Mouse (Mus musculus) hindbrain, embryonic 11.5 days (tissue): ENCODE measurements around the gene Foxn3. TPM values are rescaled to one million over a fixed set of nuclear protein-coding genes. Genes with fewer than 3 reads are reported as not detected.

Source experiments
- ATAC-seq: fragments of 200-750 bp; cut with Nextera tagmentation; 2 replicates; pipeline ENCODE4 v1.8.0; 2017; ENCODE audit warnings: mild to moderate bottlenecking, moderate TSS enrichment, moderate library complexity; ENCODE audit not compliant: low FRiP score
- DNase-seq: peaks from one replicate; pipeline ENCODE4 v3.0.0-alpha.2; 2015; ENCODE audit warnings: low spot score
- H3K27ac ChIP-seq: fragments of 300-500 bp; sonication (generic); 2 replicates; pipeline ENCODE4 v1.5.1; 2014; ENCODE audit warnings: mild to moderate bottlenecking, low read depth, low read length
- H3K27me3 ChIP-seq: fragments of 300-500 bp; sonication (generic); 2 replicates; pipeline ENCODE4 v1.6.1; 2014; ENCODE audit warnings: mild to moderate bottlenecking, low read length, moderate library complexity, mixed read lengths; ENCODE audit not compliant: control insufficient read depth, insufficient read depth
- H3K36me3 ChIP-seq: fragments of 300-500 bp; sonication (generic); 2 replicates; pipeline ENCODE4 v1.6.1; 2014; ENCODE audit warnings: mild to moderate bottlenecking, low read length, moderate library complexity, mixed read lengths; ENCODE audit not compliant: control insufficient read depth, insufficient read depth
- H3K4me1 ChIP-seq: fragments of 300-500 bp; sonication (generic); replicated peaks from 2 replicates; pipeline ENCODE4 v1.6.1; 2014; ENCODE audit warnings: low read length, mixed read lengths; ENCODE audit not compliant: control insufficient read depth, insufficient read depth
- H3K4me2 ChIP-seq: fragments of 300-500 bp; sonication (generic); replicated peaks from 2 replicates; pipeline ENCODE4 v1.6.1; 2014; ENCODE audit warnings: mild to moderate bottlenecking, low read depth, low read length
- H3K4me3 ChIP-seq: fragments of 300-500 bp; sonication (generic); 2 replicates; pipeline ENCODE4 v1.5.1; 2014; ENCODE audit warnings: low read depth, low read length
- H3K9ac ChIP-seq: fragments of 300-500 bp; sonication (generic); 2 replicates; pipeline ENCODE4 v1.6.1; 2014; ENCODE audit warnings: low read depth, low read length
- H3K9me3 ChIP-seq: fragments of 300-500 bp; sonication (generic); 2 replicates; pipeline ENCODE4 v1.6.1; 2016; ENCODE audit warnings: low read length; ENCODE audit not compliant: control insufficient read depth
- WGBS: fragments of 180-500 bp; shearing (Covaris S2); extraction: QIAGEN DNeasy Blood & Tissue Kit; methylation state at CpG from one replicate; pipeline ENCODE4 v1.1.7; 2014; 5-methylcytosine and 5-hydroxymethylcytosine counted together
- polyA plus RNA-seq: library from polyadenylated mRNA; unstranded; fragments of >200 nt; fragmentation: Nextera tagmentation; extraction: Ambion mirVana; gene quantifications from 2 replicates; pipeline ENCODE4 v1.2.1, GENCODE M21; 2014

Foxn3 gene
- polyA plus RNA-seq, 1 experiment from 2014 or later: 91.6 TPM

- no peaks in the 10 kb centered on the region for H3K9me3 ChIP-seq
- peaks cover 35% of the 10 kb centered on the region for H3K4me1 ChIP-seq
- 81% methylated on average over 9 of the region's 9 CpGs for WGBS
- H3K4me2 ChIP-seq: no peak overlapping the region
- H3K4me3 ChIP-seq: no peak overlapping the region
- H3K27ac ChIP-seq: no peak overlapping the region
- H3K27me3 ChIP-seq: no peaks in the 10 kb centered on the region
- no peak for ATAC-seq
- 0 out of 2 replicates have a peak, but pooled peaks cover 2% of the 10 kb centered on the region for H3K36me3 ChIP-seq
- no peak for DNase-seq
- H3K9ac ChIP-seq: no peak overlapping the region
These were observed 229.4 kb downstream of the Foxn3 start for GRCm38 (mm10) chr12:99334026-99334425.

GRCm38 (mm10) chr12:99333304-99333968 is 229.9 kb downstream of the Foxn3 start:
- H3K27me3 ChIP-seq: no peaks in the 10 kb centered on the region
- no peak overlapping the region for H3K27ac ChIP-seq
- no peaks in the 10 kb centered on the region for H3K9me3 ChIP-seq
- DNase-seq (no peak), ATAC-seq (no peak)
- H3K4me2 ChIP-seq: no peak overlapping the region
- 86% methylated on average over 20 of the region's 20 CpGs for WGBS
- H3K4me3 ChIP-seq: no peak overlapping the region
- H3K36me3 ChIP-seq: 0 out of 2 replicates have a peak, but pooled peaks cover 2% of the 10 kb centered on the region
- no peak overlapping the region for H3K9ac ChIP-seq
- peaks cover 33% of the 10 kb centered on the region for H3K4me1 ChIP-seq

- Histone ChIP-seq H3K4me3 (no peak overlapping the region), H3K27me3 (no peaks in the 10 kb centered on the region), H3K36me3 (no peaks in the 10 kb centered on the region), H3K9me3 (no peaks in the 10 kb centered on the region), H3K9ac (no peak overlapping the region), H3K4me1 (peaks cover 33% of the 10 kb centered on the region), H3K4me2 (no peak overlapping the region), H3K27ac (no peak overlapping the region)
- DNase-seq (no peak), ATAC-seq (no peak)
- WGBS: 65% methylated on average over 16 of the region's 16 CpGs
These were observed 231.1 kb downstream of the Foxn3 start for GRCm38 (mm10) chr12:99332144-99332807.

- no peak for DNase-seq
- H3K9me3 ChIP-seq: no peaks in the 10 kb centered on the region
- H3K27me3 ChIP-seq: no peaks in the 10 kb centered on the region
- H3K27ac ChIP-seq: no peak overlapping the region
- H3K36me3 ChIP-seq: no peaks in the 10 kb centered on the region
- no peak overlapping the region for H3K4me2 ChIP-seq
- H3K4me3 ChIP-seq: no peak overlapping the region
- no peak for ATAC-seq
- H3K4me1 ChIP-seq: peaks cover 27% of the 10 kb centered on the region
- WGBS: 42% methylated on average over 7 of the region's 8 CpGs
- H3K9ac ChIP-seq: no peak overlapping the region
These were observed 231.9 kb downstream of the Foxn3 start for GRCm38 (mm10) chr12:99331341-99331947.

GRCm38 (mm10) chr12:99330822-99331285 is 232.5 kb downstream of the Foxn3 start:
- Histone ChIP-seq H3K4me1 (peaks cover 22% of the 10 kb centered on the region), H3K27me3 (no peaks in the 10 kb centered on the region), H3K4me2 (no peak overlapping the region), H3K9me3 (no peaks in the 10 kb centered on the region), H3K9ac (no peak overlapping the region), H3K36me3 (no peaks in the 10 kb centered on the region), H3K4me3 (no peak overlapping the region), H3K27ac (no peak overlapping the region)
- no peak for DNase-seq
- 76% methylated on average over 12 of the region's 12 CpGs for WGBS
- no peak for ATAC-seq

GRCm38 (mm10) chr12:99329301-99330257 is 233.8 kb downstream of the Foxn3 start:
- DNase-seq (peak; percentile 44), ATAC-seq (peak; percentile 72)
- peak overlapping the region; percentile 28; the same call in 1 of the 2 replicates for H3K9ac ChIP-seq
- no peak overlapping the region for H3K4me3 ChIP-seq
- H3K9me3 ChIP-seq: no peaks in the 10 kb centered on the region
- peak overlapping the region; percentile 61 for H3K27ac ChIP-seq
- WGBS: 5% methylated on average over 20 of the region's 20 CpGs
- H3K4me1 ChIP-seq: peaks cover 22% of the 10 kb centered on the region
- 0 out of 2 replicates have a peak overlapping the region, but pooled peaks have one; percentile 8 for H3K4me2 ChIP-seq
- H3K27me3 ChIP-seq: no peaks in the 10 kb centered on the region
- no peaks in the 10 kb centered on the region for H3K36me3 ChIP-seq

- Histone ChIP-seq H3K4me2 (no peak overlapping the region), H3K9me3 (no peaks in the 10 kb centered on the region), H3K4me1 (peaks cover 14% of the 10 kb centered on the region; the same call in 1 of the 2 replicates), H3K27ac (no peak overlapping the region), H3K36me3 (no peaks in the 10 kb centered on the region), H3K27me3 (no peaks in the 10 kb centered on the region), H3K9ac (no peak overlapping the region), H3K4me3 (no peak overlapping the region)
- 60% methylated on average over 8 of the region's 8 CpGs for WGBS
- no peak for DNase-seq
- no peak for ATAC-seq
These were observed 237.2 kb downstream of the Foxn3 start for GRCm38 (mm10) chr12:99326157-99326556.
